Mouse (Mus musculus): ENCODE results near the gene Gm9767.

Gene Gm9767

GRCm38 (mm10) chr10:26077671-26078481 lies at the start of gene Gm9767:
Gene Gm9767 (plus strand): TSS chr10:26078255.
- peak in 1 of 2 experiments; percentile 15 for DNase-seq (ENCODE audit: low spot score in 2 of 2)

- DNase-seq (ENCODE audit: low spot score in 2 of 2) = peak; percentile 80 to 88
Observed at GRCm38 (mm10) chr10:26034931-26035330, 43.1 kb upstream of the Gm9767 start.

GRCm38 (mm10) chr10:26051177-26051576 lies 26.9 kb upstream of the Gm9767 start:
- DNase-seq (ENCODE audit: low spot score in 2 of 2) = no peak

GRCm38 (mm10) chr10:26059662-26060307 lies 18.3 kb upstream of the Gm9767 start:
- DNase-seq (ENCODE audit: low spot score in 2 of 2) = peak in 1 of 2 experiments; percentile 49

- no peak for DNase-seq (ENCODE audit: low spot score in 2 of 2)
Observed at GRCm38 (mm10) chr10:26063071-26063470, 15.0 kb upstream of the Gm9767 start.

GRCm38 (mm10) chr10:26071986-26072385 lies 6.1 kb upstream of the Gm9767 start:
- DNase-seq (ENCODE audit: low spot score in 2 of 2) = no peak

GRCm38 (mm10) chr10:26076949-26077348 lies 1.1 kb upstream of the Gm9767 start:
- no peak for DNase-seq (ENCODE audit: low spot score in 2 of 2)

- peak in 1 of 2 experiments; percentile 68 for DNase-seq (ENCODE audit: low spot score in 2 of 2)
Observed at GRCm38 (mm10) chr10:26078521-26079142, 577 bp downstream of the Gm9767 start, which contains the start of gene Tmem200a. Gene Tmem200a (minus strand): TSS chr10:26079052.

- no peak for DNase-seq (ENCODE audit: low spot score in 2 of 2)
Observed at GRCm38 (mm10) chr10:26079678-26080077, 1.6 kb downstream of the Gm9767 start.

GRCm38 (mm10) chr10:26082081-26082480 lies 4.0 kb downstream of the Gm9767 start:
- DNase-seq (ENCODE audit: low spot score in 2 of 2) = no peak

GRCm38 (mm10) chr10:26103330-26103982 lies 25.4 kb downstream of the Gm9767 start:
- DNase-seq (ENCODE audit: low spot score in 2 of 2) = no peak

GRCm38 (mm10) chr10:26114409-26114808 lies 36.4 kb downstream of the Gm9767 start:
- peak in 1 of 2 experiments; percentile 29 for DNase-seq (ENCODE audit: low spot score in 2 of 2)

GRCm38 (mm10) chr10:26119067-26119821 lies 41.2 kb downstream of the Gm9767 start:
- DNase-seq (ENCODE audit: low spot score in 2 of 2) = peak in 1 of 2 experiments; percentile 9

GRCm38 (mm10) chr10:26119822-26120183 lies 41.7 kb downstream of the Gm9767 start:
- no peak for DNase-seq (ENCODE audit: low spot score in 2 of 2)
